Mouse (Mus musculus): Measurements from ENCODE around the gene Stt3b. TPM values are rescaled to one million over a fixed set of nuclear protein-coding genes. Genes with fewer than 3 reads are reported as not detected.

Stt3b gene
- polyA plus RNA-seq (2014; fragmentation: Nextera tagmentation; extraction: Ambion mirVana), result 111 and 118 TPM in 2 replicates

GRCm38 (mm10) chr9:115310346-115311222 lies at the start of gene Stt3b:
Gene Stt3b, minus strand, starts transcription at chr9:115310421.
- Histone ChIP-seq H3K27ac (replicated peaks; ENCODE audit: low read depth, low read length) (peak within 1 kb of the TSS; percentile 93), H3K9me3 (replicated peaks; ENCODE audit: control insufficient read depth, low read length) (no peaks in the 10 kb centered on the region), H3K4me2 (ENCODE audit: low read depth, low read length) (peak within 1 kb of the TSS; percentile 57), H3K27me3 (ENCODE audit: control insufficient read depth, insufficient read depth, low read length) (no peaks in the 10 kb centered on the region), H3K9ac (replicated peaks; ENCODE audit: low read length) (peak within 1 kb of the TSS; percentile 98), H3K4me3 (ENCODE audit: low read depth, low read length) (peak within 1 kb of the TSS; percentile 97), H3K36me3 (replicated peaks; ENCODE audit: control insufficient read depth, insufficient read depth, low read depth, low read length) (no peaks in the 10 kb centered on the region), H3K4me1 (ENCODE audit: control insufficient read depth, insufficient read depth, low read length) (no peaks in the 10 kb centered on the region)
- WGBS, result under 1% methylated on average over 85 of the region's 91 CpGs
- ATAC-seq (replicated peaks; ENCODE audit: insufficient number of reproducible peaks, low FRiP score, low TSS enrichment, low read depth) (peak; percentile 93), DNase-seq (ENCODE audit: low spot score) (peak; percentile 100)

GRCm38 (mm10) chr9:115358421-115358820 lies 48.2 kb upstream of the Stt3b start:
- Histone ChIP-seq H3K9me3 (replicated peaks; ENCODE audit: control insufficient read depth, low read length) (no peaks in the 10 kb centered on the region), H3K27ac (replicated peaks; ENCODE audit: low read depth, low read length) (no peak overlapping the region), H3K36me3 (replicated peaks; ENCODE audit: control insufficient read depth, insufficient read depth, low read depth, low read length) (no peaks in the 10 kb centered on the region), H3K27me3 (ENCODE audit: control insufficient read depth, insufficient read depth, low read length) (no peaks in the 10 kb centered on the region), H3K9ac (replicated peaks; ENCODE audit: low read length) (no peak overlapping the region), H3K4me1 (ENCODE audit: control insufficient read depth, insufficient read depth, low read length) (no peaks in the 10 kb centered on the region), H3K4me3 (ENCODE audit: low read depth, low read length) (no peak overlapping the region), H3K4me2 (ENCODE audit: low read depth, low read length) (no peak overlapping the region)
- no peak for ATAC-seq (replicated peaks; ENCODE audit: insufficient number of reproducible peaks, low FRiP score, low TSS enrichment, low read depth)
- WGBS, result 98% methylated on average over 2 of the region's 2 CpGs
- no peak for DNase-seq (ENCODE audit: low spot score)

GRCm38 (mm10) chr9:115357996-115358395 lies 47.8 kb upstream of the Stt3b start:
- no peak overlapping the region for H3K9ac ChIP-seq (replicated peaks; ENCODE audit: low read length)
- no peak for DNase-seq (ENCODE audit: low spot score)
- ATAC-seq (replicated peaks; ENCODE audit: insufficient number of reproducible peaks, low FRiP score, low TSS enrichment, low read depth), result no peak
- no peaks in the 10 kb centered on the region for H3K36me3 ChIP-seq (replicated peaks; ENCODE audit: control insufficient read depth, insufficient read depth, low read depth, low read length)
- H3K27me3 ChIP-seq (ENCODE audit: control insufficient read depth, insufficient read depth, low read length), result no peaks in the 10 kb centered on the region
- no peaks in the 10 kb centered on the region for H3K9me3 ChIP-seq (replicated peaks; ENCODE audit: control insufficient read depth, low read length)
- no peak overlapping the region for H3K27ac ChIP-seq (replicated peaks; ENCODE audit: low read depth, low read length)
- no peaks in the 10 kb centered on the region for H3K4me1 ChIP-seq (ENCODE audit: control insufficient read depth, insufficient read depth, low read length)
- WGBS, result 96% methylated on average over 1 of the region's 1 CpGs
- no peak overlapping the region for H3K4me2 ChIP-seq (ENCODE audit: low read depth, low read length)
- no peak overlapping the region for H3K4me3 ChIP-seq (ENCODE audit: low read depth, low read length)

- 0 out of 2 replicates have a peak, but pooled peaks have one; percentile 72 for ATAC-seq (replicated peaks; ENCODE audit: insufficient number of reproducible peaks, low FRiP score, low TSS enrichment, low read depth)
Measured at GRCm38 (mm10) chr9:115356731-115357458, 46.7 kb upstream of the Stt3b start.

GRCm38 (mm10) chr9:115355972-115356371 lies 45.8 kb upstream of the Stt3b start:
- WGBS, result 65% methylated on average over 5 of the region's 5 CpGs
- no peak overlapping the region for H3K4me3 ChIP-seq (ENCODE audit: low read depth, low read length)
- ATAC-seq (replicated peaks; ENCODE audit: insufficient number of reproducible peaks, low FRiP score, low TSS enrichment, low read depth) (no peak), DNase-seq (ENCODE audit: low spot score) (no peak)
- H3K4me2 ChIP-seq (ENCODE audit: low read depth, low read length), result no peak overlapping the region
- no peaks in the 10 kb centered on the region for H3K36me3 ChIP-seq (replicated peaks; ENCODE audit: control insufficient read depth, insufficient read depth, low read depth, low read length)
- no peaks in the 10 kb centered on the region for H3K4me1 ChIP-seq (ENCODE audit: control insufficient read depth, insufficient read depth, low read length)
- no peaks in the 10 kb centered on the region for H3K27me3 ChIP-seq (ENCODE audit: control insufficient read depth, insufficient read depth, low read length)
- no peak overlapping the region for H3K9ac ChIP-seq (replicated peaks; ENCODE audit: low read length)
- H3K27ac ChIP-seq (replicated peaks; ENCODE audit: low read depth, low read length), result no peak overlapping the region
- no peaks in the 10 kb centered on the region for H3K9me3 ChIP-seq (replicated peaks; ENCODE audit: control insufficient read depth, low read length)

More at GRCm38 (mm10) chr9:115356731-115357458, 46.7 kb upstream of the Stt3b start:
- H3K27me3 ChIP-seq (ENCODE audit: control insufficient read depth, insufficient read depth, low read length), result no peaks in the 10 kb centered on the region
- H3K4me1 ChIP-seq (ENCODE audit: control insufficient read depth, insufficient read depth, low read length), result no peaks in the 10 kb centered on the region
- no peak overlapping the region for H3K4me2 ChIP-seq (ENCODE audit: low read depth, low read length)
- peak; percentile 31 for DNase-seq (ENCODE audit: low spot score)
- no peak overlapping the region for H3K9ac ChIP-seq (replicated peaks; ENCODE audit: low read length)
- H3K27ac ChIP-seq (replicated peaks; ENCODE audit: low read depth, low read length), result no peak overlapping the region
- H3K9me3 ChIP-seq (replicated peaks; ENCODE audit: control insufficient read depth, low read length), result no peaks in the 10 kb centered on the region
- H3K36me3 ChIP-seq (replicated peaks; ENCODE audit: control insufficient read depth, insufficient read depth, low read depth, low read length), result no peaks in the 10 kb centered on the region
- WGBS, result 41% methylated on average over 19 of the region's 19 CpGs
- H3K4me3 ChIP-seq (ENCODE audit: low read depth, low read length), result no peak overlapping the region

- no peak overlapping the region for H3K9ac ChIP-seq (replicated peaks; ENCODE audit: low read length)
- no peaks in the 10 kb centered on the region for H3K36me3 ChIP-seq (replicated peaks; ENCODE audit: control insufficient read depth, insufficient read depth, low read depth, low read length)
- no peak overlapping the region for H3K27ac ChIP-seq (replicated peaks; ENCODE audit: low read depth, low read length)
- WGBS, result 81% methylated on average over 4 of the region's 4 CpGs
- H3K4me1 ChIP-seq (ENCODE audit: control insufficient read depth, insufficient read depth, low read length), result no peaks in the 10 kb centered on the region
- ATAC-seq (replicated peaks; ENCODE audit: insufficient number of reproducible peaks, low FRiP score, low TSS enrichment, low read depth) (no peak), DNase-seq (ENCODE audit: low spot score) (no peak)
- no peaks in the 10 kb centered on the region for H3K9me3 ChIP-seq (replicated peaks; ENCODE audit: control insufficient read depth, low read length)
- H3K4me2 ChIP-seq (ENCODE audit: low read depth, low read length), result no peak overlapping the region
- H3K27me3 ChIP-seq (ENCODE audit: control insufficient read depth, insufficient read depth, low read length), result no peaks in the 10 kb centered on the region
- no peak overlapping the region for H3K4me3 ChIP-seq (ENCODE audit: low read depth, low read length)
Measured at GRCm38 (mm10) chr9:115349741-115350512, 39.7 kb upstream of the Stt3b start.

GRCm38 (mm10) chr9:115349106-115349505 lies 38.9 kb upstream of the Stt3b start:
- no peaks in the 10 kb centered on the region for H3K36me3 ChIP-seq (replicated peaks; ENCODE audit: control insufficient read depth, insufficient read depth, low read depth, low read length)
- H3K27me3 ChIP-seq (ENCODE audit: control insufficient read depth, insufficient read depth, low read length), result no peaks in the 10 kb centered on the region
- H3K9me3 ChIP-seq (replicated peaks; ENCODE audit: control insufficient read depth, low read length), result no peaks in the 10 kb centered on the region
- H3K4me1 ChIP-seq (ENCODE audit: control insufficient read depth, insufficient read depth, low read length), result no peaks in the 10 kb centered on the region
- ATAC-seq (replicated peaks; ENCODE audit: insufficient number of reproducible peaks, low FRiP score, low TSS enrichment, low read depth) (no peak), DNase-seq (ENCODE audit: low spot score) (no peak)
- WGBS, result 61% methylated on average over 1 of the region's 1 CpGs
- H3K9ac ChIP-seq (replicated peaks; ENCODE audit: low read length), result no peak overlapping the region
- H3K27ac ChIP-seq (replicated peaks; ENCODE audit: low read depth, low read length), result no peak overlapping the region
- H3K4me3 ChIP-seq (ENCODE audit: low read depth, low read length), result no peak overlapping the region
- H3K4me2 ChIP-seq (ENCODE audit: low read depth, low read length), result no peak overlapping the region
